Mouse (Mus musculus) heart, embryonic 14.5 days (tissue): ENCODE data around the gene Fgfr1op2. TPM values are rescaled to one million over a fixed set of nuclear protein-coding genes. Genes with fewer than 3 reads are reported as not detected.
A peak's percentile ranks its signal among the peaks of the same experiment; 100 is the strongest.
"Not testable (repeated sequence)": the region's sequence is repeated elsewhere in the genome, so short reads cannot be mapped to it uniquely, and the experiment has no call there.

Experiments used
- ATAC-seq: fragments of 200-750 bp; cut with Nextera tagmentation; 2 replicates; pipeline ENCODE4 v1.8.0; 2017; ENCODE audit warnings: low read depth, moderate TSS enrichment; ENCODE audit not compliant: insufficient number of reproducible peaks, insufficient read depth, low FRiP score
- H3K27ac ChIP-seq, 2 experiments: fragments of 200-500 bp in 1 of 2; fragments of 300-500 bp in 1 of 2; sonication (generic) in 1 of 2; replicated peaks in 1 of 2; 2 replicates each; pipeline ENCODE4 v1.5.1; 2012 to 2014; ENCODE audit warnings: low read depth in 2 of 2, low read length in 2 of 2, control low read depth in 1 of 2, mild to moderate bottlenecking in 1 of 2, mixed read lengths in 1 of 2; ENCODE audit not compliant: control insufficient read depth in 1 of 2, insufficient read depth in 1 of 2
- H3K27me3 ChIP-seq: fragments of 300-500 bp; sonication (generic); 2 replicates; pipeline ENCODE4 v1.6.1; 2014; ENCODE audit warnings: mild to moderate bottlenecking, low read length, control low read depth; ENCODE audit not compliant: control insufficient read depth, insufficient read depth
- H3K36me3 ChIP-seq: fragments of 300-500 bp; sonication (generic); 2 replicates; pipeline ENCODE4 v1.6.1; 2014; ENCODE audit warnings: mild to moderate bottlenecking, control low read depth, low read length, mixed read lengths; ENCODE audit not compliant: control insufficient read depth, insufficient read depth
- H3K4me1 ChIP-seq, 2 experiments: fragments of 200-500 bp in 1 of 2; fragments of 300-500 bp in 1 of 2; sonication (generic) in 1 of 2; 2 replicates each; pipeline ENCODE4 v1.6.1; 2012 to 2014; ENCODE audit warnings: low read length in 2 of 2, control low read depth in 1 of 2, mixed read lengths in 1 of 2; ENCODE audit not compliant: control insufficient read depth in 2 of 2, insufficient read depth in 2 of 2
- H3K4me2 ChIP-seq: fragments of 300-500 bp; sonication (generic); 2 replicates; pipeline ENCODE4 v1.6.1; 2014; ENCODE audit warnings: mild to moderate bottlenecking, low read length
- H3K4me3 ChIP-seq, 2 experiments: fragments of 200-500 bp in 1 of 2; fragments of 300-500 bp in 1 of 2; sonication (generic) in 1 of 2; 2 replicates each; pipeline ENCODE4 v1.5.1; 2012 to 2014; ENCODE audit warnings: low read length in 2 of 2, mild to moderate bottlenecking in 2 of 2, control low read depth in 1 of 2, low read depth in 1 of 2, moderate library complexity in 1 of 2; ENCODE audit not compliant: control insufficient read depth in 1 of 2, insufficient read depth in 1 of 2
- H3K9ac ChIP-seq: fragments of 300-500 bp; sonication (generic); 2 replicates; pipeline ENCODE4 v1.6.1; 2014; ENCODE audit warnings: mild to moderate bottlenecking, low read length
- H3K9me3 ChIP-seq: fragments of 300-500 bp; sonication (generic); 2 replicates; pipeline ENCODE4 v1.6.1; 2016; ENCODE audit warnings: low read length, control low read depth; ENCODE audit not compliant: control insufficient read depth
- WGBS: fragments of 180-500 bp; shearing (Covaris S2); extraction: QIAGEN DNeasy Blood & Tissue Kit; methylation state at CpG from one replicate; pipeline ENCODE4 v1.1.7; 2014; 5-methylcytosine and 5-hydroxymethylcytosine counted together
- polyA plus RNA-seq: library from polyadenylated mRNA; unstranded; fragments of >200 nt; fragmentation: Nextera tagmentation; extraction: Ambion mirVana; gene quantifications from 2 replicates; pipeline ENCODE4 v1.2.1, GENCODE M21; 2014

Gene Fgfr1op2
- polyA plus RNA-seq, 1 experiment from 2014 or later = 95.3 TPM

GRCm38 (mm10) chr6:146538661-146539060, 38.3 kb upstream of the Fgfr1op2 start:
- Histone ChIP-seq H3K4me2 (no peak overlapping the region), H3K27ac (peak overlapping the region; percentile 50 to 67), H3K36me3 (no peaks in the 10 kb centered on the region), H3K27me3 (no peaks in the 10 kb centered on the region), H3K4me1 (peaks cover 9 to 25% of the 10 kb centered on the region in 2 experiments), H3K9ac (no peak overlapping the region), H3K9me3 (no peaks in the 10 kb centered on the region), H3K4me3 (no peak overlapping the region)
- ATAC-seq = 0 out of 2 replicates have a peak, but pooled peaks have one; percentile 41
- 38% methylated on average over 4 of the region's 4 CpGs for WGBS

- WGBS = 91% methylated on average over 3 of the region's 3 CpGs
- no peaks in the 10 kb centered on the region for H3K36me3 ChIP-seq
- ATAC-seq = no peak
- H3K9ac ChIP-seq = no peak overlapping the region
- H3K4me3 ChIP-seq = no peak overlapping the region
- no peaks in the 10 kb centered on the region for H3K9me3 ChIP-seq
- peaks cover 11 to 35% of the 10 kb centered on the region in 2 experiments for H3K4me1 ChIP-seq
- no peak overlapping the region for H3K27ac ChIP-seq
- H3K27me3 ChIP-seq = no peaks in the 10 kb centered on the region
- no peak overlapping the region for H3K4me2 ChIP-seq
These were observed 36.6 kb upstream of the Fgfr1op2 start for GRCm38 (mm10) chr6:146540386-146540785.

- ATAC-seq = no peak
These were observed 32.4 kb upstream of the Fgfr1op2 start for GRCm38 (mm10) chr6:146544622-146545021.

GRCm38 (mm10) chr6:146545289-146545865, 31.6 kb upstream of the Fgfr1op2 start:
- Histone ChIP-seq H3K9ac (no peak overlapping the region), H3K27me3 (no peaks in the 10 kb centered on the region), H3K27ac (peak overlapping the region; percentile 93 to 96), H3K4me1 (peaks cover 3 to 21% of the 10 kb centered on the region in 2 experiments), H3K4me2 (peak overlapping the region; percentile 33), H3K9me3 (no peaks in the 10 kb centered on the region), H3K4me3 (no peak overlapping the region), H3K36me3 (peaks cover 40% of the 10 kb centered on the region)
- 21% methylated on average over 5 of the region's 5 CpGs for WGBS
- ATAC-seq = peak; percentile 72

More at GRCm38 (mm10) chr6:146544622-146545021, 32.4 kb upstream of the Fgfr1op2 start:
- Histone ChIP-seq H3K4me3 (no peak overlapping the region), H3K4me1 (peaks cover 3 to 21% of the 10 kb centered on the region in 2 experiments), H3K4me2 (peak overlapping the region; percentile 33), H3K9ac (no peak overlapping the region), H3K27ac (peak overlapping the region; percentile 93 to 96), H3K27me3 (no peaks in the 10 kb centered on the region), H3K9me3 (no peaks in the 10 kb centered on the region), H3K36me3 (peaks cover 33% of the 10 kb centered on the region)
- 91% methylated on average over 1 of the region's 1 CpGs for WGBS

GRCm38 (mm10) chr6:146550421-146550820, 26.6 kb upstream of the Fgfr1op2 start:
- 90% methylated on average over 2 of the region's 2 CpGs for WGBS
- Histone ChIP-seq H3K9ac (no peak overlapping the region), H3K4me3 (no peak overlapping the region), H3K27ac (no peak overlapping the region), H3K27me3 (no peaks in the 10 kb centered on the region), H3K4me1 (peaks cover 0 to 3% of the 10 kb centered on the region in 2 experiments; a peak in 1 of 4 replicates), H3K9me3 (no peaks in the 10 kb centered on the region), H3K36me3 (peaks cover 87% of the 10 kb centered on the region), H3K4me2 (no peak overlapping the region)
- ATAC-seq = no peak

GRCm38 (mm10) chr6:146551326-146551725, 25.7 kb upstream of the Fgfr1op2 start:
- H3K4me2 ChIP-seq = no peak overlapping the region
- no peaks in the 10 kb centered on the region for H3K27me3 ChIP-seq
- no peak for ATAC-seq
- H3K27ac ChIP-seq = no peak overlapping the region
- no peak overlapping the region for H3K4me3 ChIP-seq
- H3K4me1 ChIP-seq = no peaks in the 10 kb centered on the region
- H3K36me3 ChIP-seq = peaks cover 93% of the 10 kb centered on the region
- H3K9ac ChIP-seq = no peak overlapping the region
- peaks cover 4% of the 10 kb centered on the region; the same call in 1 of the 2 replicates for H3K9me3 ChIP-seq

- H3K27me3 ChIP-seq, H3K9me3 ChIP-seq, H3K27ac ChIP-seq, ATAC-seq, H3K4me2 ChIP-seq, H3K4me3 ChIP-seq, H3K9ac ChIP-seq, H3K4me1 ChIP-seq: not testable (repeated sequence)
- peaks cover 81% of the 10 kb centered on the region for H3K36me3 ChIP-seq
- 71% methylated on average over 1 of the region's 1 CpGs for WGBS
These were observed 14.5 kb upstream of the Fgfr1op2 start for GRCm38 (mm10) chr6:146562461-146562860.

GRCm38 (mm10) chr6:146572073-146572472, 4.9 kb upstream of the Fgfr1op2 start:
- Histone ChIP-seq H3K27me3 (no peaks in the 10 kb centered on the region), H3K4me1 (peaks cover 0 to 20% of the 10 kb centered on the region in 2 experiments; a peak in 2 of 4 replicates), H3K4me2 (no peak overlapping the region), H3K36me3 (peaks cover 44% of the 10 kb centered on the region), H3K27ac (no peak overlapping the region), H3K4me3 (no peak overlapping the region), H3K9ac (no peak overlapping the region), H3K9me3 (no peaks in the 10 kb centered on the region)
- ATAC-seq = no peak
